Mouse (Mus musculus): ENCODE measurements around the gene Nrn1l. TPM values are rescaled to one million over a fixed set of nuclear protein-coding genes. Genes with fewer than 3 reads are reported as not detected.

Gene Nrn1l
- polyA plus RNA-seq, 2 experiments = 0.22 TPM; not detected in 1

- Histone ChIP-seq H3K36me3 (replicated peaks; ENCODE audit: control insufficient read depth, insufficient read depth, low read depth) (peaks cover 46% of the 10 kb centered on the region), H3K9ac (replicated peaks) (peak within 1 kb of the TSS; percentile 87), H3K4me3 (ENCODE audit: insufficient read depth in 1 of 2, low read depth in 2 of 2, low read length in 2 of 2) (peak within 1 kb of the TSS; percentile 81 to 91), H3K27ac (peak within 1 kb of the TSS; percentile 39), H3K9me3 (ENCODE audit: control insufficient read depth, low read length) (no peaks in the 10 kb centered on the region), H3K27me3 (ENCODE audit: control insufficient read depth, insufficient read depth, low read length) (no peaks in the 10 kb centered on the region), H3K4me2 (ENCODE audit: low read depth) (peak within 1 kb of the TSS; percentile 92), H3K4me1 (replicated peaks; ENCODE audit: control insufficient read depth in 2 of 2, insufficient read depth in 2 of 2, low read length in 1 of 2) (peaks cover 11 to 13% of the 10 kb centered on the region in 2 experiments)
- 0 out of 2 replicates have a peak, but pooled peaks have one; percentile 24 for TF ChIP-seq EP300 (IDR thresholded peaks at IDR 0.05; ENCODE audit: low read depth)
- TF ChIP-seq CTCF (IDR thresholded peaks at IDR 0.05; ENCODE audit: low read depth) = no peak
- DNase-seq (ENCODE audit: low read depth in 3 of 3, low spot score in 3 of 3) (peak; percentile 76 to 77 (median 76)), ATAC-seq (ENCODE audit: insufficient read depth) (peak; percentile 90)
- WGBS (ENCODE audit: insufficient replicate concordance) = under 1% methylated on average over 45 of the region's 45 CpGs
Measured at GRCm38 (mm10) chr8:105880754-105881520, 12.4 kb upstream of the Nrn1l start, which contains the start of gene Edc4. Edc4 (plus strand) TSS chr8:105880881.

DNA sequence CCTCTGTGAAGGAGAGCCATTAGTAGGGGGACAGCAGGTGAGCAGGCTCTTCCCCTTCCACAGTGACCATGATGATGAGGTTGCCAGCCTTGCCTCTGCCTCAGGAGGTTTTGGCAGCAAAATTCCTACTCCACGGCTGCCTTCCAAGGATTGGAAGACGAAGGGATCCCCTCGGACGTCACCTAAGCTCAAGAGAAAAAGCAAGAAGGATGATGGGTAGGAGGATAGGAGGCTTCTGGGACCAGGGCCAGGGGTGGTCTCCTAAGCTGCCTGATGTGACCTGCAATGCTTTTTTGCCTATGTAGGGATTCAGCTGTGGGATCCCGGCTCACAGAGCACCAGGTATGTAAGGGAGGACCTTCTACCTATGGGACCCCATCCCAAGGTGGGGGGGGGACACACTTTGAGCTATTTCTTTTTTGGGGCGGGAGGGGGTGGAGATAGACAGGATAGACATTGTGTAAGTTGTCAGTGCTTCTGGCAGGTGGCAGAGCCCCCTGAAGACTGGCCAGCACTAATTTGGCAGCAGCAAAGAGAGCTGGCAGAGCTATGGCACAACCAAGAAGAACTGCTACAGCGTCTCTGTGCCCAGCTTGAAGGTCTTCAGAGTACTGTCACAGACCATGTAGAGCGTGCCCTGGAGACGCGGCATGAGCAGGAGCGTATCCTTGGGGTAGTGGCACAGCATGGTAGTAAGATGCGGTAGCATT lies 3.5 kb upstream of the Nrn1l start:
- H3K36me3 ChIP-seq (replicated peaks; ENCODE audit: control insufficient read depth, insufficient read depth, low read depth) = peaks cover 62% of the 10 kb centered on the region
- no peak for ATAC-seq (ENCODE audit: insufficient read depth)

GRCm38 (mm10) chr8:105890870-105891269 lies 2.5 kb upstream of the Nrn1l start:
- WGBS (ENCODE audit: insufficient replicate concordance) = 78% methylated on average over 6 of the region's 6 CpGs

More for the DNA sequence above, 3.5 kb upstream of the Nrn1l start:
- no peak for TF ChIP-seq EP300 (IDR thresholded peaks at IDR 0.05; ENCODE audit: low read depth)
- TF ChIP-seq CTCF (IDR thresholded peaks at IDR 0.05; ENCODE audit: low read depth) = no peak
- Histone ChIP-seq H3K9ac (replicated peaks) (no peak overlapping the region), H3K4me2 (ENCODE audit: low read depth) (no peak overlapping the region), H3K4me1 (replicated peaks; ENCODE audit: control insufficient read depth in 2 of 2, insufficient read depth in 2 of 2, low read length in 1 of 2) (no peaks in the 10 kb centered on the region), H3K27ac (no peak overlapping the region), H3K27me3 (ENCODE audit: control insufficient read depth, insufficient read depth, low read length) (no peaks in the 10 kb centered on the region), H3K4me3 (ENCODE audit: insufficient read depth in 1 of 2, low read depth in 2 of 2, low read length in 2 of 2) (no peak overlapping the region), H3K9me3 (ENCODE audit: control insufficient read depth, low read length) (no peaks in the 10 kb centered on the region)
- no peak for DNase-seq (ENCODE audit: low read depth in 3 of 3, low spot score in 3 of 3)
- WGBS (ENCODE audit: insufficient replicate concordance) = 86% methylated on average over 12 of the region's 12 CpGs

DNA sequence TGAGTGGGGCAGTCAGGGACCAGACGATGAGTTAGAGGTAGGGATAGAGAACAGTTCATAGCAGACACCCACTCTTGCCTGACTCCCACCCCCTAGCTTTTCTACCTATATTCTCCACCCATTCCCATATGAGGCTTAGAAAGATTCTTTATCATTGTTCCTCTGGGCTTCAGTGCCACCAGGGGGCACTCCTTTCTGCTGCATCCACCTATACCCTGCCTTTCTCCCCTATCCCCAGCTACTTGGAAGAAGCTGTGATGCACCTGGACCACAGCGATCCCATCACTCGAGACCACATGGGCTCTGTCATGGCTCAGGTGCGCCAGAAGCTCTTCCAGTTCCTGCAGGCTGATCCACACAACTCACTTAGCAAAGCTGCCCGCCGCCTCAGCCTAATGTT lies 935 bp upstream of the Nrn1l start:
- DNase-seq (ENCODE audit: low read depth in 3 of 3, low spot score in 3 of 3) = no peak

More at GRCm38 (mm10) chr8:105890870-105891269, 2.5 kb upstream of the Nrn1l start:
- H3K4me3 ChIP-seq (ENCODE audit: insufficient read depth in 1 of 2, low read depth in 2 of 2, low read length in 2 of 2) = no peak overlapping the region
- H3K4me2 ChIP-seq (ENCODE audit: low read depth) = no peak overlapping the region
- H3K27ac ChIP-seq = no peak overlapping the region
- no peaks in the 10 kb centered on the region for H3K27me3 ChIP-seq (ENCODE audit: control insufficient read depth, insufficient read depth, low read length)
- TF ChIP-seq CTCF (IDR thresholded peaks at IDR 0.05; ENCODE audit: low read depth) (no peak), EP300 (IDR thresholded peaks at IDR 0.05; ENCODE audit: low read depth) (no peak)
- H3K4me1 ChIP-seq (replicated peaks; ENCODE audit: control insufficient read depth in 2 of 2, insufficient read depth in 2 of 2, low read length in 1 of 2) = no peaks in the 10 kb centered on the region
- ATAC-seq (ENCODE audit: insufficient read depth) (no peak), DNase-seq (ENCODE audit: low read depth in 3 of 3, low spot score in 3 of 3) (no peak)
- H3K9ac ChIP-seq (replicated peaks) = no peak overlapping the region
- peaks cover 54% of the 10 kb centered on the region for H3K36me3 ChIP-seq (replicated peaks; ENCODE audit: control insufficient read depth, insufficient read depth, low read depth)
- H3K9me3 ChIP-seq (ENCODE audit: control insufficient read depth, low read length) = no peaks in the 10 kb centered on the region

More for the DNA sequence above, 935 bp upstream of the Nrn1l start:
- TF ChIP-seq CTCF (IDR thresholded peaks at IDR 0.05; ENCODE audit: low read depth) (peak; percentile 66), EP300 (IDR thresholded peaks at IDR 0.05; ENCODE audit: low read depth) (no peak)
- Histone ChIP-seq H3K9me3 (ENCODE audit: control insufficient read depth, low read length) (no peaks in the 10 kb centered on the region), H3K36me3 (replicated peaks; ENCODE audit: control insufficient read depth, insufficient read depth, low read depth) (peaks cover 40% of the 10 kb centered on the region), H3K4me1 (replicated peaks; ENCODE audit: control insufficient read depth in 2 of 2, insufficient read depth in 2 of 2, low read length in 1 of 2) (no peaks in the 10 kb centered on the region), H3K27me3 (ENCODE audit: control insufficient read depth, insufficient read depth, low read length) (no peaks in the 10 kb centered on the region), H3K9ac (replicated peaks) (no peak overlapping the region), H3K27ac (no peak overlapping the region), H3K4me2 (ENCODE audit: low read depth) (no peak overlapping the region), H3K4me3 (ENCODE audit: insufficient read depth in 1 of 2, low read depth in 2 of 2, low read length in 2 of 2) (no peak overlapping the region)
- 85% methylated on average over 6 of the region's 6 CpGs for WGBS (ENCODE audit: insufficient replicate concordance)
- ATAC-seq (ENCODE audit: insufficient read depth) = no peak

Data from liver, embryonic 14.5 days (tissue).